Mouse (Mus musculus) gastrocnemius, adult 8-10 months (tissue): ENCODE measurements around the gene Hnrnpl. TPM values are rescaled to one million over a fixed set of nuclear protein-coding genes. Genes with fewer than 3 reads are reported as not detected.

Experiments used
- DNase-seq, 2 experiments: peaks; one replicate each; pipeline ENCODE4 v3.0.0; 2022; ENCODE audit warnings: low spot score in 2 of 2
- total RNA-seq, 4 experiments: library from RNA; stranded (reverse); gene quantifications; 2 replicates each; pipeline ENCODE4 v1.2.4; 2022

The Hnrnpl gene
- total RNA-seq: 100 to 1,000 TPM; 105 to 116 (median 109) TPM

DNA sequence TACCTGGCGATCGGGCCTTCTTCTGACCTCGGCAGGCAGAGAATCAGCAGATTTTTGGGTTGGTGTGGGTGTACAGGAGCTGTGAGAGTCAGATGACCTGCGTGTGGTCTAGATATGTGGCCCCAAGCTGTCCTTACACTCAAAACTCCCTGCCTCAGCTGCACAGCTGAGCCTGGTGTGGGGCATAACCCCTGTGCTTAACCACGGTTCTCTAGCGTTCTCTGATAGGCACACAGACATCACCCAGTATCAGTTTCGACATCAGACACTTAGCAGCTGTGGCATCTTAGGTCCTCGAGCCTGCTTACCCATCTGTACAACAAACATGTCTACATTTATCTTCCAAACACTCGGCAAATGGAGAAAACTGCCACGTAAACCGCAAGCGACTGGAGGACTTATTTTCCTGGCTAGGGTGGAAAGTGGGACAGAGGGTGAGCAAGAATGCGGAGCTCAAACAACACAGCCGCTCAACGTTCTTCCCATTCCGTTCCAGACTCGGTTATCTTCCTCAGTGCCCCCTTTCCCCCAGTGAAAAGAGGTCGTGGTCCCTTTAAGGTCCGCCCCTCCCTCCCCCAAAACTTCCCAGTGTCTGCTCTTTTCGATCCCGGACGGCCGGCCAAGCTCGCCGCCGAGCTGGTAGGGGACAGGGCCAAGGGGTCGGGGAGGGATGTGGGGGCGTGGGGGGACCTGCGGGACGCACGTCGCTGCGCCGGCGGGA, at the start of gene Hnrnpl:
Hnrnpl (plus strand) TSS at position 321 of the 721 bp plus-strand sequence.
- peak in 1 of 2 experiments; percentile 49 for DNase-seq

DNA sequence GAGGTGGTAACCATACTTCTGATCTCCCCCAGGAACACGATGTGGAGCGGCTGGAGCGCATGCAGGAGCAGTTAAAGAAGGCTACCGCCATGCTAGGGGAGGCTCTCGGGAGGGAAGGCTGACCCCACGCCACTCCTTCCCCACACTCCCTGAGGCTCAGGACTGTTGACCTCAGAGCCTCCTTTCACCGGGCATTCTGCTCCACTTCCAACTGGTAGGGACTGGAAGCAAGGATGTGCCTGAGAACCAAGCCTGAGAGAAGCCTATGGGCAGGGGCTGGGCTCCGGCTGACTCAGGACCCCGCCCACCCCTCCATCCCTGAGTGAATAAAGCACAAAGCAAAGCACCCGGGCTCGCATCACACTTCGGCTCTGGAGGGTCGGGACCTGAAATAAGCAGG, 49.7 kb upstream of the Hnrnpl start:
- no peak for DNase-seq

- DNase-seq: no peak
Observed at GRCm38 (mm10) chr7:28761907-28762306, 46.4 kb upstream of the Hnrnpl start.

- DNase-seq: no peak
Observed at GRCm38 (mm10) chr7:28765211-28765610, 43.1 kb upstream of the Hnrnpl start.

- peak; percentile 98 to 99 for DNase-seq
Observed at GRCm38 (mm10) chr7:28766173-28766879, 42.0 kb upstream of the Hnrnpl start, which contains the start of gene Sirt2. TSS of gene Sirt2 (plus strand) at chr7:28766735.

DNA sequence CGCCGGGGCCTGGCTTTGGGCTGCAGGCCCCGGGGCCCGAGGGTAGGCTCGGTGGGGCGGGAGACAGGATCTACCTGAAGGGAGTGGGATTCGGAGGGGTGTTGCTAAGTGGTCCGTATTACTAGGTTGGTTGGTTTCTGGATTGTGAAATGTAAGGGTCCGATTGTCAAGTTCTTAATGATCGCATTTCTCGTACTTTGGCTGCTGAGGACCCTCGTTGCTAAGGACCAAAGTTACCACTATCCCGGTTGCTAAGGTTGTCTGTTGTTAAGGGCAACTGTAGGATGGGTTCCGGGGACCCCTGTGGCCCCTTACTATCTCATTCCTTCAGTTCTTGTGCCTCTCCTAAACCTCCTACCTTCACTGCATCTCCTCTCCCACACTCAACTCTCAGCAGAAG, 41.4 kb upstream of the Hnrnpl start:
- no peak for DNase-seq

GRCm38 (mm10) chr7:28767462-28767965, 40.8 kb upstream of the Hnrnpl start, which contains the start of gene Nfkbib:
TSS of gene Nfkbib (minus strand) at chr7:28767512.
- DNase-seq: no peak

DNA sequence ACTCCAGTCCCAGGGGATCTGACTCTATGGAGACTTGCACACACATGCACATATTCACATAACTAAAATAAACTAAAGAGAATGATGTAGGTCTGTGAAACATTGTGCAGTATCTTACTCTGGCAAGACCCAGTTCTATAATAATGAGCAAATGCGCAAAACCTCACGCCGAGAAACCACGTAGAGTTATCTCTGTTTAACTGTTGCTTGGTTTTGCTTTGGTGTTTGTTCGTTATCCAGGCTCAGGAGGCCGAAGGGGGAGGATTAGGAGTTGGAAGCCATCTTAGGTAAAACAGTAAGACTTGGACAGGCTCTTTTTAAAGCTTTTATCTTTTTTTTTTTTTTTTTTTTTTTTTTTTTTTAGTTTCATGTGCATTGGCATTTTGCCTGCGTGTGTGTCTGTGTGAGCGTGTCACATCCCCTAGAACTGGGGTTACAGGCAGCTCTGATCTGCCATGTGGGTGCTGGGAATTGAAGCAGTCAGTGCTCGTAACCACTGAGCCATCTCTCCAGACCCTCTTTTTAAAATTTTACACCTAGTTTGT, 38.9 kb upstream of the Hnrnpl start:
- DNase-seq: no peak

DNA sequence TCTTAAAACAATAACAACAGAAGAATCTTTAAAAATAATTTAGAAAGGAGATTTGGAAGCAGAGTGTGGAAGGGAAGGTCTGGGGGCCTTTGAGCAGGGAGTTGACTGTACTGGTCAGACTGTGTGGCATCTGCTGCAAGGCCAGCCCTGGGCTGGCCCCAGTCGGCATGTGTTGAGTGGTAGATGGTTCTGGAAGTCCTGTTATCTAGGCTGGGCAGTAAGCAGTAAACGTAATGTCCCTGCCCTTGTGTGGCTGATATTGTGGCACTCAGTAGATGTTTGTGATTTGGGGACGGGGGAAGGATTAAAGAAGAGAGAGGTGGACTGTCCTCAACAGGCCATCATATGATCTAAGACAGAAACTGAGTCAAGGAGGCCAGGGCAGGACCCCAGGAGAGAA, 38.0 kb upstream of the Hnrnpl start:
- DNase-seq: no peak

- no peak for DNase-seq
Observed at GRCm38 (mm10) chr7:28771867-28772266, 36.5 kb upstream of the Hnrnpl start.

DNA sequence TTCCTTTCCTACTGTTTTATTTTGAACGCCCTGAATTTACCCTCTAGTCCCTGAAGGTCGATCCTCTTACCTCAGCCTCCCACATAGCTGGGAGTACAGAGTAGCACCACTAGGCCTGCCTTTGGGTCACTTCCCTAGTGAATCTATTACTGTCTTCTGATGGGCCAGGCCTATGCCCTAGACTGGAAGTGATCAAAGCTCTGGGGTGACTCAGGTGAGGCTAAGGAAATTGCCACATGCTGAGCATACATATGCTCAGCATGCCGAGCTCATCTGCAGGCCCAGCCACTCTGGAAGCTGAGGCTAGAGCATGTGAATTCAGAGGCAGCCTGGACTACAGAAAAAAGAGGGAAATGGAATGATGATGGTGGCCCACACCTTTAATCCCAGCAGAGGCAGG, 35.2 kb upstream of the Hnrnpl start:
- no peak for DNase-seq

DNA sequence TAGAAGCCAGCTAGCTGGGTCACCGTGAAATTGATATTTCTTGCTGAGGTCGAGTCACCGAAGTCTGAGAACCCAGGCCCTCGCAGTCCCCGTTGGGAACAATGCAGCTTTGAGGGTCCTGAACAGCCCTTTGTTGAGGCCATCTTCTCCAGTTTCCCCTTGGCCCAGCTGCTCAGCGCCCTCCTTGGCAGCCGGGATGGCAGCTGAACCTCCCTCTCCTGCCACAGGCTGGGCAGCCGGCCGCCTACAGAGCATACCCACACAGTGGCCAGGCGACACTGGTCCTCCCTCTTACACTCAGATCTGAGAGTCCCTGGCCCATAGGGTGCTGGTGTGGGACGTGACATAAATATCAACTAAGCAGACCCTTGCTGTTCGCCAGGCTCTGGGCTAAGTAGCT, 34.2 kb upstream of the Hnrnpl start:
- no peak for DNase-seq

DNA sequence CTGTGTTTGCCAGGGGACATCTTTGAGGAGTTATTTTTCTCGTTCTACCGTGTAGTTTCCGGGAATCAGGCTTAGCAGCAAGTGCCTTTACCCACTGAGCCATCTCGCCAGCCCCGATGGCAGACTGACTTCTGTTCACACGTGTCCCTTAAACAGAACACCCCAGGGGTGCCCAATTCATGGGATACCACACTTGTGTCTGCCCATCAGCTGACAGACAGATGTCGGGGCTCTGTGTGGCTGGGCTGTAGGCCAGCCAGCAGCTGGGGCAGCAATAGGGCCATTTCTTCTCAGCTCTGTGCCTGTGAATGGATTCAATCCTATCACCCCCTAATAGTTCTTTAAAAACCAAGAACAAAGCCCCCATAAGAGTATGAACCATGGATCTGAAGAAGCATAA, 33.2 kb upstream of the Hnrnpl start:
- no peak for DNase-seq

GRCm38 (mm10) chr7:28778825-28779224, 29.5 kb upstream of the Hnrnpl start:
- DNase-seq: no peak

- DNase-seq: peak; percentile 83 to 89
Observed at GRCm38 (mm10) chr7:28780067-28780658, 28.2 kb upstream of the Hnrnpl start.

- peak in 1 of 2 experiments; percentile 21 for DNase-seq
Observed at GRCm38 (mm10) chr7:28780857-28781256, 27.5 kb upstream of the Hnrnpl start.

GRCm38 (mm10) chr7:28781261-28781663, 27.1 kb upstream of the Hnrnpl start:
- DNase-seq: no peak

- DNase-seq: no peak
Observed at GRCm38 (mm10) chr7:28785161-28785560, 23.2 kb upstream of the Hnrnpl start.

- no peak for DNase-seq
Observed at GRCm38 (mm10) chr7:28787884-28788283, 20.5 kb upstream of the Hnrnpl start.

DNA sequence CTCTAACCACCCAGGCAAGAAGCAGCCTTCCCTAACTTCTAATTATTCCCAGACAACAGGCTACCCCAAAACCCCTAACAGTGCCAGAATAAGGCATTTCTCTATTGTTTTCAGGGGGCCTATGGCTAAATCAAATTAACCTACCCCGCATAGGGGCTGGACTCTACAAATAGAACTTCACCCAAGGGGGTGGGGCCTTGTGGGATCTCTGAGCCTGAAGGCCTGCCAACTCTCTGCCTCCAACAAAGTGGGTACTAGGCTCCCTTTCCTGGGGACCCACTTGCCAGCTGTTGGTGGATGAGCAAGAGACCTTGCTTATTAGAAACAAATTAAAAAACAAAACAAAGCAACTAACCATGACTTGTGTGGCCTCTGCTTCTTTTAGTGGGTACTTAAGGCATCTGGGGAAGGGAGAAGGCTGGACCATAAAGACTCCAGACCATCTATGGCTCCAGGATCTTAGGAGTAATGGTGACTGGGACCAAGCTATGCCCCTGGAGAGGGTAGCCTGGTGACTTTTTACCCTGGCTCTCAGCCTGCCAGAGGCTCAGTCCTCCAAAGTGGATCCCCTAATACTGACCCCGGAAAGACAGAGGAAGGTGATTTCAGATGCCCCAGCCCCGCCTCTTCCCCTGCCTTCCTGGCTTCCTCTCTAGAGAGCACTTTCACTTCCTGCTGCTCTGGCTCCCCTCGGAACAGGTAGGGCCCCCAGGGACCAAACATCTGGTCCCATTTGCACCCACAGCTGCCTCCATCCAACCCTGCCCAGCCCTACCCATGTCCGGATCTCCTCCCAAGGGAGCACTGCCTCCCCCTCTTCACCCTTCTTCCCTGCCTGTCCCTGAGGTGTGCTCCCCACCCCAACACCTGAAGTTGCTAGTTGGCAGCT, 19.8 kb upstream of the Hnrnpl start, which contains the start of gene Rinl:
Rinl (plus strand) TSS at position 663 of the 889 bp plus-strand sequence.
- DNase-seq: no peak

- no peak for DNase-seq
Observed at GRCm38 (mm10) chr7:28789235-28789634, 19.1 kb upstream of the Hnrnpl start.
